Comparison of ENCODE assay signal across 8 mouse cellular contexts in genomic region chr6:100438511-100438991, GRCm38 (mm10).
DNase-seq lines count a peak whose midpoint lies in the region; ATAC-seq and TF ChIP-seq lines count a peak whose summit lies in the region.

No protein-coding gene starts in this region.

- TF ChIP-seq POLR2A in brain, embryonic 14.5 days (IDR thresholded peaks at IDR 0.05; ENCODE audit: borderline replicate concordance, extremely low read depth, insufficient read depth, insufficient read length, poor library complexity, severe bottlenecking): no peak

- H3K9me3 ChIP-seq in heart, embryonic 14.5 days (ENCODE audit: control insufficient read depth, low read length): no peaks in the 10 kb centered on the region
- H3K9me3 ChIP-seq in hindbrain, embryonic 13.5 days: no peaks in the 10 kb centered on the region

- intact Hi-C loops in left cerebral cortex, postnatal 14 days (cut with DNase I): no loop called here

- H3K27ac ChIP-seq in heart, embryonic 14.5 days (replicated peaks in 1 of 2; ENCODE audit: control insufficient read depth in 1 of 2, insufficient read depth in 1 of 2, low read depth in 2 of 2, low read length in 2 of 2): no peak overlapping the region
- H3K27ac ChIP-seq in hindbrain, embryonic 13.5 days: peak overlapping the region; percentile 8; the same call in 1 of the 2 replicates

- no peak for ATAC-seq in heart, embryonic 14.5 days (ENCODE audit: insufficient number of reproducible peaks, insufficient read depth, low FRiP score, low read depth)
- peak; percentile 60 for ATAC-seq in hindbrain, embryonic 13.5 days (ENCODE audit: low FRiP score)
- peak; percentile 57 for ATAC-seq in megakaryocyte progenitor cell, adult 5-6 weeks (replicated peaks; ENCODE audit: poor library complexity)

- peaks cover 16% of the 10 kb centered on the region for H3K27me3 ChIP-seq in heart, embryonic 14.5 days (ENCODE audit: control insufficient read depth, insufficient read depth, low read length)
- H3K27me3 ChIP-seq in hindbrain, embryonic 13.5 days: peaks cover 60% of the 10 kb centered on the region

- H3K36me3 ChIP-seq in heart, embryonic 14.5 days (ENCODE audit: control insufficient read depth, insufficient read depth, low read length): no peaks in the 10 kb centered on the region
- no peaks in the 10 kb centered on the region for H3K36me3 ChIP-seq in hindbrain, embryonic 13.5 days

- no peak for DNase-seq in heart, adult 9 months (ENCODE audit: low spot score in 2 of 2)
- DNase-seq in brain, embryonic 14.5 days (ENCODE audit: low read depth): peak; percentile 82
- peak; percentile 55 to 62 for DNase-seq in left cerebral cortex, postnatal 14 days (ENCODE audit: low spot score in 2 of 2)
- DNase-seq in spleen, adult 18-20 months: peak; percentile 32 to 41
- DNase-seq in testis, postnatal 14 days (ENCODE audit: low spot score): no peak

- no peak for TF ChIP-seq CTCF in brain, embryonic 14.5 days (IDR thresholded peaks at IDR 0.05; ENCODE audit: borderline replicate concordance, extremely low read depth, insufficient read depth, insufficient read length)

- H3K4me3 ChIP-seq in heart, embryonic 14.5 days (ENCODE audit: control insufficient read depth in 1 of 2, insufficient read depth in 1 of 2, low read depth in 1 of 2, low read length in 2 of 2): peak overlapping the region; percentile 25 to 30
- peak overlapping the region; percentile 31 for H3K4me3 ChIP-seq in hindbrain, embryonic 13.5 days

- H3K4me1 ChIP-seq in heart, embryonic 14.5 days (ENCODE audit: control insufficient read depth in 2 of 2, insufficient read depth in 2 of 2, low read length in 2 of 2): peaks cover 6 to 12% of the 10 kb centered on the region in 2 experiments; a peak in 2 of 4 replicates
- peaks cover 23% of the 10 kb centered on the region for H3K4me1 ChIP-seq in hindbrain, embryonic 13.5 days (replicated peaks)

- peak overlapping the region; percentile 67 for H3K4me2 ChIP-seq in heart, embryonic 14.5 days (ENCODE audit: low read length)
- peak overlapping the region; percentile 59 for H3K4me2 ChIP-seq in hindbrain, embryonic 13.5 days

- WGBS in heart, embryonic 14.5 days: 0% methylated on average over 13 of the region's 13 CpGs
- 1% methylated on average over 13 of the region's 13 CpGs for WGBS in hindbrain, embryonic 13.5 days

- no peak overlapping the region; the same call in 1 of the 2 replicates for H3K9ac ChIP-seq in heart, embryonic 14.5 days (ENCODE audit: low read length)
- H3K9ac ChIP-seq in hindbrain, embryonic 13.5 days: peak overlapping the region; percentile 43; the same call in 1 of the 2 replicates

Comparison
In these comparisons a context has a peak if more than half of its experiments do, and no peak if none do; other contexts are left out.
1. DNase-seq: peak in brain, embryonic 14.5 days (single experiment), left cerebral cortex, postnatal 14 days (2 of 2) and spleen, adult 18-20 months (2 of 2); none in heart, adult 9 months (0 of 2) and testis, postnatal 14 days (single experiment).